Mouse (Mus musculus) embryonic facial prominence, embryonic 15.5 days (tissue): ENCODE data around the gene Muc5b. TPM values are rescaled to one million over a fixed set of nuclear protein-coding genes. Genes with fewer than 3 reads are reported as not detected.
"Not testable (repeated sequence)": the region's sequence is repeated elsewhere in the genome, so short reads cannot be mapped to it uniquely, and the experiment has no call there.

Experiments
- ATAC-seq: fragments of 200-750 bp; cut with Nextera tagmentation; 2 replicates; pipeline ENCODE4 v1.8.0; 2017; ENCODE audit warnings: low read depth, moderate TSS enrichment; ENCODE audit not compliant: insufficient number of reproducible peaks, low FRiP score, low TSS enrichment
- H3K27ac ChIP-seq: fragments of 300-500 bp; sonication (generic); replicated peaks from 2 replicates; pipeline ENCODE4 v1.5.1; 2015; ENCODE audit warnings: mild to moderate bottlenecking, inconsistent platforms
- H3K27me3 ChIP-seq: fragments of 300-500 bp; sonication (generic); 2 replicates; pipeline ENCODE4 v1.6.1; 2015; ENCODE audit warnings: inconsistent platforms
- H3K36me3 ChIP-seq: fragments of 300-500 bp; sonication (generic); 2 replicates; pipeline ENCODE4 v1.6.1; 2015; ENCODE audit warnings: mild to moderate bottlenecking, inconsistent platforms
- H3K4me1 ChIP-seq: fragments of 300-500 bp; sonication (generic); 2 replicates; pipeline ENCODE4 v1.6.1; 2015; ENCODE audit warnings: inconsistent platforms
- H3K4me2 ChIP-seq: fragments of 300-500 bp; sonication (generic); replicated peaks from 2 replicates; pipeline ENCODE4 v1.6.1; 2015; ENCODE audit warnings: mild to moderate bottlenecking, inconsistent platforms
- H3K4me3 ChIP-seq: fragments of 300-500 bp; sonication (generic); replicated peaks from 2 replicates; pipeline ENCODE4 v1.5.1; 2015; ENCODE audit warnings: mild to moderate bottlenecking, inconsistent platforms
- H3K9ac ChIP-seq: fragments of 300-500 bp; sonication (generic); 2 replicates; pipeline ENCODE4 v1.6.1; 2015; ENCODE audit warnings: inconsistent platforms
- H3K9me3 ChIP-seq: fragments of 300-500 bp; sonication (generic); replicated peaks from 2 replicates; pipeline ENCODE4 v1.6.1; 2016; ENCODE audit warnings: inconsistent platforms
- WGBS: fragments of 180-500 bp; shearing (Covaris S2); methylation state at CpG from one replicate; pipeline ENCODE4 v1.1.7; 2015; 5-methylcytosine and 5-hydroxymethylcytosine counted together
- polyA plus RNA-seq: library from polyadenylated mRNA; unstranded; fragments of >200 nt; fragmentation: Nextera tagmentation; extraction: Ambion mirVana; gene quantifications from 2 replicates; pipeline ENCODE4 v1.2.1, GENCODE M21; 2015

Gene Muc5b
- polyA plus RNA-seq = 0.08 and 0.21 TPM in 2 replicates

DNA sequence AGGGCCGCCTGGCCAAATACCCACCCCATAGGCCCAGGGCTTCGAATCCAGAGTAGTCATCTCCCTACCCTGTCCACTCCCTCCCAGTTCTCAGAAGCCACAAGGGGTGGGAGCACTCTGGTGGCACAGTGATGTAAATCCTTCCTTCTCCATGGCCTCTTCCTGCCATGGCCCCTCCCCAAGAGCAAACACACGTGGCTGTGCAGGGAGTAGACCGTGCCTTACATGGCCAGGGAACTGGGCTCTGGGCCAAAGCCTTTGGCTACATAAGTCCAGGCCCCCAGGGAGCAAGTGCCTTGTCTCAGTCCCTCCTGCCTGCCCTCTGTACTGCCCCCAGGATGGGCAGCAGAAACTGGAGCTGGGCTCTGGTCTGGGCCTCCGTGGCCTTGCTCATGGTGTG lies at the start of gene Muc5b:
Gene Muc5b (plus strand): TSS at position 292 of the 400 bp plus-strand sequence.
- ATAC-seq = peak; percentile 27; the same call in 1 of the 2 replicates
- Histone ChIP-seq H3K4me1 (no peaks in the 10 kb centered on the region), H3K9ac (no peak within 1 kb of the TSS), H3K4me2 (no peak within 1 kb of the TSS), H3K27ac (no peak within 1 kb of the TSS), H3K9me3 (no peaks in the 10 kb centered on the region), H3K27me3 (no peaks in the 10 kb centered on the region), H3K4me3 (no peak within 1 kb of the TSS), H3K36me3 (no peaks in the 10 kb centered on the region)
- 62% methylated on average over 5 of the region's 5 CpGs for WGBS

DNA sequence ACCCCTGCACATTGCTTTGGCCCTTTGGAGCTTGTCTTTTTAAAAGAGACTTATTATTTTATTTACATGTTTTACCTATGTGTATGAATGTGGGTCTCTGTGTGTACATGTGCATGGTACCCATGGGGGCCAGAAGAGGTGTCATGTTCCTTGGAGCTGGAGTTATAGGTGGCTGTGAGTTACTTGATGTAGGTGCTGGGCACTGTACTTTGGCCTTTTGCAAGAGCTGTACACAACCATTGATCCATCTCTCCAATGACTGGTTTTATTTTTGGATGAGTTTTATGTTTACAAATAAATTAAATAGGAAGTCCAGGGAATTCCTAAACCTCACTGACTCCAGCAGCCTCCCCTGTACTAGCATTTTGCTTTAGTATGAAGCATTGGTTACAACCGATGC lies 44.6 kb upstream of the Muc5b start:
- Histone ChIP-seq H3K9me3 (peaks cover 3% of the 10 kb centered on the region; the same call in 1 of the 2 replicates), H3K36me3 (no peaks in the 10 kb centered on the region), H3K27me3 (no peaks in the 10 kb centered on the region), H3K4me2 (no peak overlapping the region), H3K27ac (no peak overlapping the region), H3K4me1 (no peaks in the 10 kb centered on the region), H3K9ac (no peak overlapping the region), H3K4me3 (no peak overlapping the region)
- 74% methylated on average over 1 of the region's 1 CpGs for WGBS
- ATAC-seq = no peak

GRCm38 (mm10) chr7:141803206-141803605 lies 35.7 kb upstream of the Muc5b start:
- H3K36me3 ChIP-seq = no peaks in the 10 kb centered on the region
- ATAC-seq = no peak
- no peak overlapping the region for H3K4me3 ChIP-seq
- no peak overlapping the region for H3K4me2 ChIP-seq
- no peaks in the 10 kb centered on the region for H3K4me1 ChIP-seq
- no peaks in the 10 kb centered on the region for H3K9me3 ChIP-seq
- no peak overlapping the region for H3K27ac ChIP-seq
- 80% methylated on average over 7 of the region's 7 CpGs for WGBS
- H3K9ac ChIP-seq = no peak overlapping the region
- no peaks in the 10 kb centered on the region for H3K27me3 ChIP-seq

GRCm38 (mm10) chr7:141805384-141805783 lies 33.5 kb upstream of the Muc5b start:
- no peak overlapping the region for H3K4me2 ChIP-seq
- H3K27me3 ChIP-seq = no peaks in the 10 kb centered on the region
- H3K27ac ChIP-seq = no peak overlapping the region
- 83% methylated on average over 7 of the region's 7 CpGs for WGBS
- H3K36me3 ChIP-seq = no peaks in the 10 kb centered on the region
- H3K9me3 ChIP-seq = no peaks in the 10 kb centered on the region
- ATAC-seq = no peak
- H3K4me3 ChIP-seq = no peak overlapping the region
- H3K9ac ChIP-seq = no peak overlapping the region
- no peaks in the 10 kb centered on the region for H3K4me1 ChIP-seq

DNA sequence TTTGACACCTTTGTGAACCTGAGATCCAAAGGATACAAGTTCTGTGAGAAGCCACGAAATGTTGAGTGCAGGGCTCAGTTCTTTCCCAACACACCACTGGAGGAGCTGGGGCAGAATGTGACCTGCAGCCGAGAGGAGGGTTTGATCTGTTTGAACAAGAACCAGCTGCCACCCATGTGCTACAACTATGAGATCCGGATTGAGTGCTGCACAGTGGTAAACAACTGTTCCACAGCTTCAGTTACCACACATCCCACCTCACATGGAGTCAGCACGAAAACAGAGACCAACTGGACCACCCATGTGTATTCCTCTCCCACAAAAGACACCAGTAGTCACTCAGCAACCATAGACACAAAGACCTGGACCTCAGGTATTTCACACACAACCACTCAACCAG lies 31.0 kb upstream of the Muc5b start:
- WGBS = no CpG with 5 or more reads among the region's 4 CpGs
- H3K9ac ChIP-seq, H3K27ac ChIP-seq, H3K9me3 ChIP-seq, H3K4me2 ChIP-seq, ATAC-seq, H3K27me3 ChIP-seq, H3K4me3 ChIP-seq, H3K4me1 ChIP-seq, H3K36me3 ChIP-seq: not testable (repeated sequence)

DNA sequence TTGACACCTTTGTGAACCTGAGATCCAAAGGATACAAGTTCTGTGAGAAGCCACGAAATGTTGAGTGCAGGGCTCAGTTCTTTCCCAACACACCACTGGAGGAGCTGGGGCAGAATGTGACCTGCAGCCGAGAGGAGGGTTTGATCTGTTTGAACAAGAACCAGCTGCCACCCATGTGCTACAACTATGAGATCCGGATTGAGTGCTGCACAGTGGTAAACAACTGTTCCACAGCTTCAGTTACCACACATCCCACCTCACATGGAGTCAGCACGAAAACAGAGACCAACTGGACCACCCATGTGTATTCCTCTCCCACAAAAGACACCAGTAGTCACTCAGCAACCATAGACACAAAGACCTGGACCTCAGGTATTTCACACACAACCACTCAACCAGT lies 28.9 kb upstream of the Muc5b start:
- H3K4me1 ChIP-seq, H3K9ac ChIP-seq, H3K4me2 ChIP-seq, H3K27me3 ChIP-seq, H3K4me3 ChIP-seq, H3K27ac ChIP-seq, H3K36me3 ChIP-seq, ATAC-seq, H3K9me3 ChIP-seq: not testable (repeated sequence)
- no CpG with 5 or more reads among the region's 4 CpGs for WGBS

GRCm38 (mm10) chr7:141813321-141813720 lies 25.5 kb upstream of the Muc5b start:
- Histone ChIP-seq H3K9ac (no peak overlapping the region), H3K27ac (no peak overlapping the region), H3K9me3 (no peaks in the 10 kb centered on the region), H3K36me3 (no peaks in the 10 kb centered on the region), H3K4me2 (no peak overlapping the region), H3K4me3 (no peak overlapping the region), H3K4me1 (no peaks in the 10 kb centered on the region), H3K27me3 (no peaks in the 10 kb centered on the region)
- ATAC-seq = no peak
- 71% methylated on average over 4 of the region's 4 CpGs for WGBS

DNA sequence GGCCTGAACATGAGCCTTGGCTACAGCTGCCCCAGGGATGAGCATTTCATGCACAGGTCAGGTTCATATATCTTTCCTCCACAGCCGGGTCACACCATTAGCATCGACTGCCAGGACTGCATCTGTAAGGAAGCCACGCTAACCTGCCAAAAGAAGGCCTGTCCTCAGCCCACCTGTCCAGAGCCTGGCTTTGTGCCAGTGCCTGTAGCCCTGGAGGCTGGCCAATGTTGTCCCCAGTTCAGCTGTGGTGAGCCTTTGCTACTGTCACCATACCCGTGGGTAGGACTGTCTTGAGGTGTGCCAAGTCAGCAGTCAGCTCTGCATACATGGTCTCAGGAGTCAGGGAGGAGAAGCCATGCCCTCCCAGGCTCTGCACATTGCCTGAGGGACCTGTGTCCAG lies 23.5 kb upstream of the Muc5b start:
- H3K36me3 ChIP-seq = no peaks in the 10 kb centered on the region
- no peaks in the 10 kb centered on the region for H3K4me1 ChIP-seq
- 0 out of 2 replicates have a peak, but pooled peaks have one; percentile 45 for ATAC-seq
- no peak overlapping the region for H3K4me3 ChIP-seq
- no peaks in the 10 kb centered on the region for H3K9me3 ChIP-seq
- H3K27me3 ChIP-seq = no peaks in the 10 kb centered on the region
- WGBS = 71% methylated on average over 4 of the region's 4 CpGs
- no peak overlapping the region for H3K4me2 ChIP-seq
- H3K9ac ChIP-seq = no peak overlapping the region
- H3K27ac ChIP-seq = no peak overlapping the region

GRCm38 (mm10) chr7:141817355-141818075 lies 21.4 kb upstream of the Muc5b start:
- 56% methylated on average over 11 of the region's 11 CpGs for WGBS
- H3K27me3 ChIP-seq = no peaks in the 10 kb centered on the region
- no peak for ATAC-seq

DNA sequence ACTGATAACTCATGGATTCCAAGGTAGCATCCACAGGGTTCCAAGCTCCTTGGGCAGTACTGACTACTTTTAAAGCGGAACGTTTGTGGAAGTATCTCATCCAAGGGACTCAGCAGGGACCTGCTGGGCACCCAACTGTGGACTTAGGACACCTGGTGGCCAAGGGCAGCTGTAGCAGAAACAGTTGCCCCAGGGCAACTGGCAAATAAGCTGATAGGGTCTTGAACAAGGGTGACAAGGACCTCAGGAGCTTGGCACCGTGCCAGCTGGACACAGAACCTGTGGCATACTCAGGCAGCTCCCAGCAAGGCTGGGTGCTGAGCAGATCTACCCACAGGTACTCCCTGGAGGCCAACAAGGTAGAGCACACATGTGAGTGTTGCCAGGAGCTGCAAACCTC lies 20.6 kb upstream of the Muc5b start:
- no peaks in the 10 kb centered on the region for H3K36me3 ChIP-seq
- H3K4me1 ChIP-seq = peaks cover 10% of the 10 kb centered on the region
- H3K4me2 ChIP-seq = no peak overlapping the region
- no peak overlapping the region for H3K9ac ChIP-seq
- no peaks in the 10 kb centered on the region for H3K27me3 ChIP-seq
- H3K4me3 ChIP-seq = no peak overlapping the region
- WGBS = 76% methylated on average over 3 of the region's 3 CpGs
- no peak for ATAC-seq
- H3K27ac ChIP-seq = no peak overlapping the region
- H3K9me3 ChIP-seq = no peaks in the 10 kb centered on the region

More at GRCm38 (mm10) chr7:141817355-141818075, 21.4 kb upstream of the Muc5b start:
- no peaks in the 10 kb centered on the region for H3K9me3 ChIP-seq
- no peak overlapping the region for H3K9ac ChIP-seq
- no peaks in the 10 kb centered on the region for H3K36me3 ChIP-seq
- H3K4me2 ChIP-seq = no peak overlapping the region
- H3K4me3 ChIP-seq = no peak overlapping the region
- H3K27ac ChIP-seq = no peak overlapping the region
- H3K4me1 ChIP-seq = peaks cover 2% of the 10 kb centered on the region

DNA sequence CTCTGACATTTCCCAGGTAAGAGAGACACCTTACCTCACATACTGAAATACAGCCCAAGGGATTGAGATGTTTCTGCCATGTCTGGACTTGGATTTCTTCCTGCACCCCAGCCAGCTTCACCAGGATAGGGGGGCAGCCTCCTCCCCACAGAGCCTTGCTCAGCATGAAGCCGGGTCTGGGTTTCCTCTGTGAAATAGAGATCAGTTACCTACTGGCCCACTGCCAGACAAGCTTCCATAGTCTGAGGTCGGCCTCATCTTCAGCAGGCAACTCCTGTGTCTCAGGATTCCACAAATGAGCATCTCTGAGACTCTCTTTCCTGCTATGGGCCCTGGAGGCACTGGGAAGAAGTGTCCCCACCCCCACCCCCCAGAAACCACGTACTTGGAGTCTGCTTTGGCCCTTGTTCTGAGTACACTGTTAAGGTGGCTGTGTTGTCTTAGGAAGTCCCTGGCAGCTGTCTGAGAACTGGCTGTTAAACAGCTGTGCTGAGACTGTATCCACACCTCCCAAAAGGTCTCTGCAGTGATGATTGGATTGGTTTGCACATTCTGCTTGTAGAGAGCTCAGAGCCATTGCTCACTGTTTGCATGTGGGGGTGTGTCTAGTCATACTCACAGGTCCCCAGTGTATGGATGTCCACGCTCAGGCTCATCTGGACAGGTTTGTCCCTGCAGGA lies 16.1 kb upstream of the Muc5b start:
- 19% methylated on average over 4 of the region's 4 CpGs for WGBS
- peaks cover 10% of the 10 kb centered on the region for H3K4me1 ChIP-seq
- H3K4me2 ChIP-seq = no peak overlapping the region
- no peak overlapping the region for H3K9ac ChIP-seq
- no peaks in the 10 kb centered on the region for H3K9me3 ChIP-seq
- H3K4me3 ChIP-seq = no peak overlapping the region
- H3K36me3 ChIP-seq = no peaks in the 10 kb centered on the region
- peak; percentile 30; the same call in 1 of the 2 replicates for ATAC-seq
- H3K27me3 ChIP-seq = no peaks in the 10 kb centered on the region
- no peak overlapping the region for H3K27ac ChIP-seq
